Mouse (Mus musculus) T-helper 1 cell (primary cell): Measurements from ENCODE around the gene Gucy2f.
"Not testable (repeated sequence)": the region's sequence is repeated elsewhere in the genome, so short reads cannot be mapped to it uniquely, and the experiment has no call there.

Experiments
- in situ Hi-C: fragments of 300-600 bp; cut with MboI, MseI; formaldehyde crosslinking; loops from one replicate; pipeline ENCODE4 v1.15.1; 2025; ENCODE audit warnings: high pct_unique_total_duplicates

Gucy2f gene

DNA sequence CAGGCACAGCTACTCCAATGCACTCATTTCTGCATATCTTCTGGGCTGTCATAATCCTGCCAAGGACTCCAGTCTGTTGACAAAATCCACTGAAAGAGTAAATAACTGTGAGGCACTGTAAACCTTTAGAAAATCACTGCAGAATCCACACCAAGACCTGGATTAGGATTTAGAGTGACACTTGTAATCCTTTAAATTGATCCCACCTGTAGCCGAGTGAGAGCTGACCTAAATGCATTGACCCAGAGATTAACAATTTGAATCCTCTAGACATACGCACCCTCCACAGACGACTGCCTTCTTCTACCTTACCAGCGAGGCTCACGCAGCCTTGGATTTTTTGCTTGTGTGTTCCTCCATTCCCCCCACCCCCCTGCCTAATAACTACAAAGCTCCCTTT, at the start of gene Gucy2f:
Gene Gucy2f (minus strand): TSS at position 101 of the 400 bp plus-strand sequence.
- in situ Hi-C loops: loop anchor here (5.0 to 10.0 kb wide), 2 partner anchors 115 to 1188 kb away; no protein-coding TSS in a partner anchor

DNA sequence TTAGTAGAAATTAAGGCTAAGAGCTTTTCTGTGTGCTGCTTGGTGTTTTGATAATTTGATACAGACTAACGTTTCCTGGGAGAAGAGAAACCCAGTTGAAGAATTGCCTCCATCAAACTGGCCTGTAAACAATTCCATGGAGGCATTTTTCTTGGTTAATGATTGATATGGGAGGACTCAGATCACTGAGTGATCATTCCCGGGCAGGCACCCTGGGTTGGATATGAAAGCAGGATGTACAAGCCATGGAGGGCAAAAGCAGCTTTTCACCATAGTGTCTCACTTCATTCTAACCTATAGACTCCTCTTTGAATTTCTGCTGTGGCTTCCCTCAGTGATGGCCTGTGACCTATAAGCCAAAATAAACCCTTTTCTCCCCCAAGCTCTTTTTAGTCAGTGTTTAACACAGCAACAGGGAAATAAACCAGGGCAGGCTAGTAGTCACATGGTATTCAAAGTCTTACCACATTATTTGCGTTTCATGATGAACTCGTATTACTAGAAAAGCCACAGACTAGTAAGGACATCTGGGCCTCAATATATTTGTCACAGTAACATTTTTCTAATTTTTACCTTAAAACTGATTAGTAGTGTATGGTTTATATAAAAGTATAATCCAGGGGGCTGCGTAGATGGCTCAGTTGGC, 49.1 kb upstream of the Gucy2f start:
- in situ Hi-C loops: no loop called here

DNA sequence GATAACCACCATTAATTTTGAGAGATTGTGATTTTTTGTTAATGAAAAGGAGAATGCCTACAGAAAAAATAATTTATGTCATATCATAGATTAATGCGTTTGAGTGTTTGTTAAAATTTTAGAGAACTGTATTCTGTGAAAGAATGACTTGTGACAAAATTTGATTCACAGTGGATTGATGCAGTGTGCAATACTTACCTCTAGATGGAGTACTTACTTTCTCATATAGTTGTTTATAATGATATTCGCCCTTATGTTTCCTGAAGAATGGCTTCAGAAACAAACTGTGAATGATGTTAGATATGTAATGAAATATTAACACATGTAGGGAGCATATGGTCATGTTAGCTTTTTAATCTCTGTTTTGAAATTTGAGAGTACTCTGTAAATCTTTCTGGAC, 40.4 kb upstream of the Gucy2f start:
- in situ Hi-C loops: no loop called here

DNA sequence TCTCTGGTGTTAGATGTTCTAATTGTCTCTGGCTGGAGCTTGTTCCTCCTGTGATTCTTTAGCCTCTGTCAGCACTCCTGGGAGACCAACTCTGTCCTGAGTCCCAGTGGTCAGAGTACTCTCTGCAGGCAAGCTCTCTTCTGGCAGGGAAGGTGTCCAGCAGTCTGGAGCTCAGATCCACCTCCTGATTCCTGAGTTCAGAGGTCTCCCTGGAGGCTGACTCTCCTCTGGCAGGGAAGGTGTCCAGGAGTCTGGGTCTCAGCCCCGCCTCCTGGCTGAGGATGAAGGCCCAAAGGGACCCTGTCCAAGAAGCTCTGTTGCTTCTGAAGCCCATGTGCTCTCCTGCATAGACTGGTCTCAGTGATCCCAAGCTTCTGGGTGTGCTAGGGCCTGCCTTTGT, 39.4 kb upstream of the Gucy2f start:
- in situ Hi-C loops: not testable (repeated sequence)

DNA sequence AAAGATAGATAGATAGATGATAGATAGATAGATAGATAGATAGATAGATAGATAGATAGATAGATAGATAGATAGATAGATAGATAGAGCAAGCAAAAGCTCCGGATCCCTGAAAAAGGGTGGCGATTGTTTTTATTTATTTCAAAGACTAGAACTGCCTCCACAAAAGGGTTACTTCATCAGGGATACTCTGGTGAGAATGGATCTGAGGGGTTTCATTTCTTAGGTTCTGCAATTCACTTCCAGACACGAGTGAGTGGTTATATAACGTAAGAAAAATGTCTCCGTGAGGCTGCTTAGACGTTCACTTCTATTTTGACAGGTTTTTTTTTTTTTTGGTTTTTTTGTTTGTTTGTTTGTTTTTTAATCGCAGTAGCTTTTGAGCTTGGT, 32.0 kb upstream of the Gucy2f start:
- in situ Hi-C loops: no loop called here

DNA sequence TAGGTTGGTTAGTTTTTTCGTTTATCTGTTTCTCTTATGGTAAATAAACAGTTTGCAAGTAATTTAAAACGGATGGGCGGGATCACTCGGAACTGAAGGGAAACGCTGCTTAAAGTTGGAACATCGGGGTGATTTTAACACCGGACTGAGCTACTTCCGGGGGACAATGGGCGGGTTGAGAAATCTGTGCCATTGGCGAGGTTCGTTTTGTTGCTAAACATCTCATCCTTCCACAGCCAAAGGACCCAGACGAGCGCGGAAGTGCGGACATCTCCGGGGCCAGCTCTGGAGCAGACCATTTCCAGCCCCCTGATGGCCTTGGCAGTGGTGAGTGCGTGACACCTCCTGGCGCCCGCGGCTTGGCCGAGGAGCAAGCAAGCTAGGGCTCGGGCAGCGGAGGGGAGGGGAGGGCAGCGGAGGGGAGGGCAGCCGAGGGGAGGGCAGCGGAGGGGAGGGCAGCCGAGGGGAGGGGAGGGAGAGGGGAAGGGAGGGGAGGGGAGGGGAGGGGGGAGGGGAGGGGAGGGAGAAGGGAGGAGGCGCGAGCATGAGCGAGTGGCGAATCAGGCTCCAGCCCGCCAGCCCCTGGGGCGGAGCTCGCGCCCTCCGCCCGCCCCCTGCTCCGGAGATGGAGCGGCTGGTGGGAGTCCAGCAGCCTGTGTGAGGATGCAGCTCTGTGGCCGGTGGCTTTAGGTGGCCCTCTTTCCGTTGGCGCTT, 31.5 kb upstream of the Gucy2f start:
- in situ Hi-C loops: no loop called here

DNA sequence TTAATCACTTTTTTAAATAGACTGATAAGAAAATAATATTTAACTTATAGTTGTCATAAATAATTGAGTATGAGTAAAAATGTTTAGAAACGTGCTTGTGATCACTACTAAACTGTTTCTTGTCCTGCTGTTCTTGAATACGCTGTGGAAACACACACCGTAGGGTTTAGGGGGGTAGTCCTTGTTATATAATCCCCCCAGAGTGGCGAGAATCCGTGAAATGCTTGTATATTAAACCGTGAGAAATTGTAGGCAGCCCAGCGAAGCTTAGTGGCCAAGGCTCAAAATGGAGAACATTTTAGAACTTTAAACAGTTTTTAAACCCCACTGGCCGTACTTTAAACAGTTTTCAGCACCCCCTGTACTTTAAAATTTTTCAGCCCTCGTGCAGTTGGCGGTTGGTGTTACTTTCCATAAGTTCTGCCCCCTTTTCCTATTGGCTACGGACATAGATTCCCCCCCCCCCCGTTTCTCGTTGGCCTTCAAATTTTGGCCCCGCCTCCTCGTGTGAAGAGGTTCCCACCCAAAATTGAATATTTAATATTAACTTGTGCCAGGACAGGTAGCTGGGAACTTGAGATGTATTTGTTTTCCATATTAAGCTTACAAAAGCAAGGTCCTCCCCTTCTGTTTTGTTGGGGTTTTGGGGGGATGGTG, 30.8 kb upstream of the Gucy2f start:
- in situ Hi-C loops: no loop called here

DNA sequence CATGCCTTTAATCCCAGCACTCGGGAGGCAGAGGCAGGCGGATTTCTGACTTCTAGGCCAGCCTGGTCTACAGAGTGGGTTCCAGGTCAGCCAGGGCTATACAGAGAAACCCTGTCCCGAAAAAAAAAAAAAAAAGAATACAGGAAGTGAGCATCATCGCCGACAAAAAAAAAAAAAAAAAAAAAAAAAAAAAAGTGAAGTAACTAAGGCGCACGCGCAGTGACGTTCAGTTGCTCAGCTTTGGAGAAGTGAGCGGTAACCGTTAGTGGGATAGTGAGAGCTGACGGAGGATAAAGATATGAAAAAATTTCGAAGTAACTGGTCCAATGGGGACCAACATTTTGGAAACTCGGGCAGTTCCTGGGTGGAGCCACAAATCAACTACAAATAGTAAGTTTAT, 29.8 kb upstream of the Gucy2f start, which contains the start of gene Nxt2:
Gene Nxt2 (plus strand): TSS at position 229 of the 400 bp plus-strand sequence.
- in situ Hi-C loops: no loop called here

DNA sequence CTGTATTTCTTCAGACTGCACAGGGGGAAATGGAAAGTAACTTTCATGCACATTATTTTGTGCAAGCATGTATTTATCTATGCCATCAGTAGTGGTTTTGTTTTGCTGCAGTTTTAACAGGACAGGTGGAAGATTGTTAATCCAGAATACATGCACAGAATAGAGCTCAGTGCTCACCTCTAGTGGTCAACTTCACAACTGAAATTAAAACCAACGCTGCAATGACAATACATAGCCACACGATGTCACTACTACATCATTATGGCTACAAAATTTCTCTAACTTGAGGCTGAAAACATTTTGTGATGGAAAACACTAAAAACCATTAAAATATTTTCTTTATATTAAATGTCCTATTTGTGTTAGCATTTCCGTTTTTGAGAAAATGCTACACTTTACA, 3.6 kb upstream of the Gucy2f start:
- in situ Hi-C loops: loop anchor here (25.0 kb wide), 1 partner anchor 337 kb away; no protein-coding TSS in a partner anchor

DNA sequence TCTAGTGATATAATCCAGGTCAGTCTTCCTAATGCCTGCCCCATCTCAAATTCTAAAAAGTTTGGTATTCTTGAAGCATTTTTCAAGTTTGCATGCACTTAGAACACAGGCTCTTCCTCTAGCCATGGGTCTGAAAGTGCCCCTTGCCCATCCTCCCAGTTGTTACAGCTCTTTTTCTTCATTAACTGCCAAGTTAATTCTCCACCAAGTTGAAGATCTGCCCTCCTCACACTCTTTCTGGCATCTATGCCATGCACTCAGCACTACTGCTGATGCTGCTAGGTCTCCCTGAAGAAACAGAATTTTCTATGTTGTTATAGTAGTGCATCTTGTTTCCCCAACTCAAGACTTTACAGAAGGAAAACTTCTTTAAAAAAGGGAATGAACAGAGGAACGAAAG, 1.2 kb downstream of the Gucy2f start:
- in situ Hi-C loops: loop anchor here (5.0 to 10.0 kb wide), 2 partner anchors 117 to 1189 kb away; no protein-coding TSS in a partner anchor

DNA sequence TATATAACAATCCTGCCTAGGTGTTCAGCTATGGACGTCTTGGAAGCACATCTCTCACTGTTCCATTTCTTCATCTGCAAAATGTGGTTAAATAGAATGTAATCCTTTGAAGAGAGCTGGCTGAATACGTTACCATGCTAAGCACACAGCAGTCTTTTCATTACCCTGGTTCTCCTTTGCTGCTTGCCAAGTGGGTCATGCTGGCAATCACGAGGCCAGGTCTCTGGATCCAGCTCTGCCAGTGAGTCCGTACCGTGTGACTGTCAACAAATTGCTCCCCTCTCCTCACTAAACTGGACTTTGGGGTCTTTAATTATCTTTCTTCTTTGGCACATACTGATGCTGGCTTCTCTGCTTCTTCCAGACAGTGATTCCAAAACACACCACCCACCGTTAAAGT, 2.3 kb downstream of the Gucy2f start:
- in situ Hi-C loops: loop anchor here (5.0 to 10.0 kb wide), 2 partner anchors 603 to 1190 kb away; no protein-coding TSS in a partner anchor

DNA sequence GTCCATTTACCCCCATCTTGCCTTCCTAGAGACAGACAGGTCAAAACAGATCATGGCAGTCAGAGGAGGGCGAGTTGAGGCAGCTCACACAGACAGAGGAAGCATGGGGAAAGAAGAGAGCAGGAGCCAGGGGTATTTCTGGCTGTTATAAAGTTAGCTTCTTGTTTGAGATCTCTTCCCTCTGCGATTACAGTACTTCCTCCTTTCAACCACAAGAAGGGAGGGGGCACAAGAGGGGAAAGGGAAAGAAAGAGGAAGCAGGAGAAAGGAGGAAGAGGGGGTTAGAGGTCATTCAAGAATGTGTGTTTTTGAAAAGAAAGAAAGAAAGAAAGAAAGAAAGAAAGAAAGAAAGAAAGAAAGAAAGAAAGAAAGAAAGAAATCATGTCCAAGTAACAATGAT, 6.4 kb downstream of the Gucy2f start:
- in situ Hi-C loops: loop anchor here (5.0 to 10.0 kb wide), 2 partner anchors 607 to 1194 kb away; no protein-coding TSS in a partner anchor

DNA sequence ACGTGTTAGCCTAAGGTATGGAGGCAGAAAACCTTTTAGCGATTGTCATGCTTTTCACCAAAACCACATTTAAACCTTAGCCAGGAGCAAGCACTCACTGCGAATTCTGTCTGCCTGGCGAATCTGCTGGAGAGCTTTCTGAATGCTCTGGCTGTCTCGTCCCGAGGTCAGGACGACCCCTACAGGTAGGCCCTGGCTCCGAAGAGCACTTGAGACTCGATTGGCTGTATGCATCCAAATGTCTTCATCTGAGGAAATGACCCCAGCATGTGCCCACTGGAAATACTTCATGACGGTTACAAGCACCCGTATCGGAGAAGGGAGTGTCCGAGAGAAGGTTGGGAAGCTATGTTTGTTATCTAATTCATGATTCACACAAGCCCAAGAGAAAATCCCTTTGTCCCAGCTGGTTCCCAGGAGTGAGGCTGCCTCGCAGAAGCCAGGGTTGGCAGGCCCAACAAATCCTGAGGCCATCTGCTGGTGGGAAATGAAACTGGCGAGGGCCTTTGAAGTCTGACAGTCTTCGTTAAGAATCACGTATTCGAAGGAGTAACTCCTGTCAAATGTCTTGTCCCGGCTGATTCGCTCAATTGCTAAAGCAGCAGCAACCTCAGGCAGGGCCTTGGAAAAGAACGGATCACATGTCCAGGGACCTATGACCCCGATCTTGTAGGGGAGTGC, 7.6 kb downstream of the Gucy2f start:
- in situ Hi-C loops: no loop called here

DNA sequence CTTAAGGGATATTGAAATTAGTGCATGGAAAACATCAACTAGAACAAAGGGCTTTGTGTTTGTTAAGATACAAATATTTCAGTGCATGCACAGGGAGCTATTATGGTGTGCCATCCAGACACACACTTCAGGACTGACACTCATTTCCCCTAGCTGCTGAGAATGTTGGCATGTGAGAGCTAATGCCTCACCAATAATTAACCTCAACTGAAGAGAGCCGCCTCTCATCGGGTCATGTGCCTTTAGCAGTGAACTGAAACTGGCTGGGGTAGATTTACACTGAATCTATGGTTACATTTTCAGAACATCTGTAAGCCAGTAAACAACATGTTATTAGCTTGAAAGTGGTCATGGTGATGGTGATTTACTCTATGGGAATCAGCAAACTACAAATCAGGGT, 14.7 kb downstream of the Gucy2f start:
- in situ Hi-C loops: no loop called here

DNA sequence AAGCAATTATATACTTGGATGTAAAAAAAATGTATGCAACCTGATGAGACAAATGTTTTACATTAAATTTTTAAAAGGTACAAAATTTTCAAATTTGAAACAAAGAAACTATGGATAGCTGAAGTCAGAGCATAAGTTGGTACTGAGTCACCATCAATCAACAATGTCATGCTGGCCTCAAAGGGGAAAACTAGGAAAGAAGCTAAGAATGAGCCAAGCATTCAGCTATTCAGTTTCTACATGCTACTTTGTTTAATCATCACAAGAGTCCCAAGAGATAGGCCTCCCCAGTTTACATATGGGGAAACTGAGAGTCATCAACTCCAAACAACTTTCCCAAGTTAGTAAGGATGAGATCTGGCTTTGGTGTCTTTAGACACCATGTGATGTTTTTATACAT, 19.8 kb downstream of the Gucy2f start:
- in situ Hi-C loops: no loop called here

DNA sequence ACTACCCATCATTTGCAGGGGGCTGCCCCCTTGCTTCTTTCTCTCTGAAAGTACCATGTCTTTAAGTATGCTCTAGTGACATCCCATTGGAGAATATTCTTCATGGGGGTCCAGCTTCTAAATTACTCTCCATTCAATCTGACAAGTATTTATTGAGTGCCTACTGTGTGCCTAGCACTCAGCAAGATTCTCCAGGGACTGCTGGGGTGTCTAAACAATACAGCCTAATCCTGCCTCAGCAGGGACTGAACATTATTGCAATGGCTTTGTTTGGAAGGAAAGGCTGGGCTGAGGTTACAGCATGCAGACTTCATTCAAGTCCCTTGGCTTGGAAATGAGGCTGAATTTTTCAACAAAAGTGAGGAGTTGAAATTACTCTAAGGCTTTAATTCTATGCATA, 81.0 kb downstream of the Gucy2f start:
- in situ Hi-C loops: no loop called here

DNA sequence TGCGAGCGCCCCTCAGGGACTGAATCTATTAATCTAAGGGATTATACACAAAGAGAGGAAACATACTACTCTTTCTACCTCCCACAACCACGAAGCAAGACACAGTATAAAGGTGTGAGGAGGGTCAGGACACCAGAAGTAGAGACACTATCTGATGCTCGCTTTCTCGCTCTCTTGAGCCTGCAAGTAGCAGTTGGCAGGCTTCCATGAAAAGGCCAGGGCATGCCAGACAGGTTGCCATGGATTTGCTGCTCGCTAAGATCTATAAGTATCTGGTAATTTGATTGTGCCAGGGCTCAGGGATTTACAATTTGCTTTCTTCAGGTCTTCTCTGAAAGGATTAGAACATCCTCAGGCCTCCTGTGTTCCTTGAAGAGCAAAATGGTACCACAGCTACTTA, 85.5 kb downstream of the Gucy2f start:
- in situ Hi-C loops: no loop called here

DNA sequence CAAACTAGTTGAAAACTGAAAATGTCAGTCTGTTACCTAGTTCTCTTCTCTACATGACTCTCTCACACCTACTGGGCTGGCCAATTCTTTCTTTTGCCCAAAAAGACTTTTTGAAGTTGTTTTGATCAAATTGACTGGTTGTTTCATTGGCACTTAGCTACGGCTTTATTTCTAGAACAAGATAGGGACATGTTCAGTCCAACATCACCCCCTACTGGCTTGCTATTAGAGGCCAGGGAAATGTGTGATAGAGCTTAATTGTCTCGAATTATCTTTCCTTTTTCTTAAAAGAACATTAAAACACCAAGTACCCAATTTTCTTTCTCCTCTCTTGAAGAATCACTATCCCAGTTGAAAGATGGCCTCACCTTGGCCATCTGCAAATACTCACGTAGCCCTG, 99.8 kb downstream of the Gucy2f start:
- in situ Hi-C loops: no loop called here

DNA sequence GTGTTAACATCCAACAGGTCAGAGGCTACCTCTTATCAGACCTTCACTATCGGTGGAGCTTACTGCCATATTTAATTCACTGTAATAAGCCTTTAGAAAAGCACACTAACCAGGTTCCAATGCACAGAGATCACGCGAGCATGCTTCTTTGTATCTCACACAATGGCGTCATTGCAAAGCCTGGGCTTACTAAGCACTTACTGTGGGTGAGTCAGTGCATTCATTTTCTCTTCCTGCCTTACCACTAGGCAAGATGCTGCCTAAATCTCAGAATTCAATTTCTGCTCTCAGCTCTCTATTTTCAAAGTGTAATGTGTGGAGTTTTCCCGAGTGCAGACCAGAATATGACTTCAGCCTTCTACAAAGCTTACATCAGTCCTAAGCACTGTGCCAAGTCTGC, 101.2 kb downstream of the Gucy2f start:
- in situ Hi-C loops: no loop called here

DNA sequence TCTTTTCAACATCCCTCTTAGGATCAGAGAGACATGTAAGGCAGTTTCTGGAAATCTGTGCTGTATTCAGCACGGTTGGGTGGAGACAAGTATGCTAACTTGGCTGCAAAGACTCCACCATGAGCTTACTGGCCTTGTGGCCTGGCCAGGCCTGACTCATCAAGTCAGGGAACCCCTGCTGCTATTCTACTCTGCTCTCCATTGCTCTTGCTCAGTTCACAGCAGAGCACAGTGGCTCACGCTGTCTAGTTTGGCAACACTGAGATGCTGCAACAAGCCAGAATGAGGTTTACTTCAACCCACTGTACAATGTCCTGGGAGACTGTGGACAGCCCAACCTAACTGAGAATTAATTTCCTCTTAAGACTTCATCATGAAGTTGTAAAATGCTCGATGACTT, 134.1 kb downstream of the Gucy2f start:
- in situ Hi-C loops: no loop called here
